Mouse (Mus musculus) spleen, embryonic (tissue): ENCODE data around the gene Rufy1.

Source experiments
- CTCF ChIA-PET: fragments of 350-600 bp; sonication (Branson Sonifier 250); formaldehyde crosslinking; loops from one replicate; lab custom pipeline; 2022; lab: Charles Lee

The Rufy1 gene

DNA sequence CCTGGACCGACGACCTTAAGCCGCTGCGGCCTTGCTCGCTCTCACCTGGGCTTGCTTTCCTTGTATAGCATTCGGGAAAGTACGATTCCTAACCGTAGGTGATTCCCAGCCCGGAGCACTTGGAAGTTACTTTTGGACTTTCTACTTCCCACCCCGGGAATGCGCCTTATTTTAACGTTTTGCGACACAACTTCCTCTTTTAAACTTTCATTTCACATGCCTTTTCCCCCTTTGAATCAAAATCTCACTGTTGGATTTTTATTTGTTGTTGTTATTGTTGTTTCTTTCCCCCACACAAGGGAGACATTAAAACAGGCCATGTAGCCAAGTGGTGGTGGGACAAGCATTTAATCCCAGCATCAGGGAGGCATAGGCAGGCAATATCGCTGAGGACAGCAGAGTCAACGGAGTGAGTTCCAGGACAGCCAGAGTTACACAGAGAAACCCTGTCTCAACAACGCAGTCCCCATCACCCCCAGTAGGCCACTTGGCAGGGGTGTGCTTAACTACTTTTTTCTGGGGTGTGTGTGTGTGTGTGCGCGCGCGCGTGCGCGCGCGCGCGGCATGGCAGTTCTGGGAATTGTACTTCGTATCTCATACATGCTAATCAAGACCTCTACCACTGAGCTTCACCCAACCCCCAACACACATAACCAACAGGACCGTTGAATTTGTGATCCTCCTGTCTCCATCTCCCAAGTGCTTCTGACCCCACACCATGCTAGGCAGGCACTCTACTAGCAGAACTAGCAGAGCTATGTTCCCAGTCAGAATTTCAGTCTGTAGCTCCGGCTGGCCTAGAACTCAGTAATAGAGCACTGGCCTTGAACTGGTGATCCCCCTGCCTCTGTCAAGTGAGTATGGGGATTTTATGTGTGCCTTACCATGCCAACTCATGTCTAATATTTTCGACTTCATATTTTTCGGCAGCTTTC lies 476 bp upstream of the Rufy1 start:
- CTCF ChIA-PET: interaction anchor here (0.6 kb wide), 1 partner anchor 24 kb away, joined by 25 read pairs; no protein-coding TSS in a partner anchor

GRCm38 (mm10) chr11:50426056-50426455 lies 4.9 kb downstream of the Rufy1 start:
- CTCF ChIA-PET: no interaction called here

- CTCF ChIA-PET: no interaction called here
Observed at GRCm38 (mm10) chr11:50421934-50422780, 8.8 kb downstream of the Rufy1 start.

- CTCF ChIA-PET: no interaction called here
Observed at GRCm38 (mm10) chr11:50421461-50421860, 9.5 kb downstream of the Rufy1 start.

DNA sequence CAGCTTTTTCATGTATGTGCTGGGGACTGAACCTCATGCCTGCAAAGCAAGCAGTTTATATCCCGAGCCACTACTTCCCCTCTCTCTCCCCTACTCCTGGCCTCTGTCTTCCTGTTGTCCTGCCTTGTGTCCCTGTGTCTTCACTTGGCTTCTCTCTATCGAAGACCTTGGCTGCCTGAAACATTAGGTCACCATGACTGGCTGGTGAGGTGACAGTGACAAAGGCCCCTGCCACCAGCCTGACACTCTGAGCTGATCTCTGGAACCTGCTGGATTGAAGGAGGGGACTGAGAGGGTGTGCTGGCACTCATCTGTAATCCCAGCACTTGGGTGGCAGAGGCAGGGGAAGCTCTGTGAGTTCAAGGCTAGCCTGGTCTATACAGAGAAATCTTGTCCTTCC lies 13.1 kb downstream of the Rufy1 start:
- CTCF ChIA-PET: no interaction called here

DNA sequence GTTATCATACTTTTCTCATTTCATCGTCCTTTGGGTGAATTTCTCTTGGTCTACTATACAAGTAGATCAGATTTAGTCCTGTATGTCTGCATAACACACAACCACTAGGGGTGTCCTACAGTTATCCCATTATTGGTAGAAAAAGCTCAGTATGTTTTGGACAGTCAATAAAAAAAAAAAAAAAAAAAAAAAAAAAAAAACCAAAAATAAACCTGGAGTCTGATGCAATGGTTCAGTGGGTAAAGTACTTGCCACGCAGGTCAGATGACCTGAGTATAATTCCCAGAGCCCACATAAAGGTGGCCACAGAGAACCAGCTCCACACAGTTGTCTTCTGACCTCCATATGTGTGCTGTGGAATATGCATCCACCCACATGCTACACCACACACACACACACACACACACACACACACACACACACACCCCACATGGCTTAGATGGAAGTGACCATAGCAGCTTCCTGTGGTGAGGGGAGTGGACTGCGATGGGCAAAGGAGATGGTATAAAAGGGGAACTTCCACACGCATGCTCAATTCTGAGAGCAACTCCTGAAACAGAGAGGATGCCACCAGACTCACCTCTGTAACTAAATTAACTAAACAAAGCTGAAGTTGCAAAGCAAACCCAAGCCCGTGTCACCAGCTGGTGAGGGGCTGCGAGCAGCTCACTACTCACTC lies 15.2 kb downstream of the Rufy1 start:
- CTCF ChIA-PET: interaction anchor here (0.6 kb wide), 1 partner anchor 307 kb away, joined by 11 read pairs; no protein-coding TSS in a partner anchor

GRCm38 (mm10) chr11:50407235-50407634 lies 23.7 kb downstream of the Rufy1 start:
- CTCF ChIA-PET: no interaction called here

- CTCF ChIA-PET: no interaction called here
Observed at GRCm38 (mm10) chr11:50403367-50404014, 27.4 kb downstream of the Rufy1 start.

DNA sequence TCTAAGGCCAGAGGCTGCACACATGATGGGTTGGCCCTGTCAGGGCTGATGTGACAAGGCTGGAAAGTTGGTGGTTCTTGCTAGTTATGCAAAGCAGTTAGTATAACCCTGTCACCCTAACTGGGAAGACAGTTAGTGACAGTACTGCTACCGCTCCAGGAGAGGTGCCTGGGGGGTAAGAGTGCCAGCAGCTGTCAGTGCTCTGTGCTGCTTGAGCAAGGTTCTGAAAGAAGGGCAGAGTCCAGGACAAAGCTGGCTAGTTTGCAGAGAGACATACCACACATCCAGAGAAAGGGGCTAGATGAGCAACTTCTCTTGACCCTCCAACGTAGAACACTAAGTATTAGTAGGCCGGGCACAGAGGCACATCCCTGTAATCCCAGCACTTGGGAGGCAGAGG lies 28.4 kb downstream of the Rufy1 start:
- CTCF ChIA-PET: no interaction called here

GRCm38 (mm10) chr11:50398803-50399202 lies 32.1 kb downstream of the Rufy1 start:
- CTCF ChIA-PET: no interaction called here

DNA sequence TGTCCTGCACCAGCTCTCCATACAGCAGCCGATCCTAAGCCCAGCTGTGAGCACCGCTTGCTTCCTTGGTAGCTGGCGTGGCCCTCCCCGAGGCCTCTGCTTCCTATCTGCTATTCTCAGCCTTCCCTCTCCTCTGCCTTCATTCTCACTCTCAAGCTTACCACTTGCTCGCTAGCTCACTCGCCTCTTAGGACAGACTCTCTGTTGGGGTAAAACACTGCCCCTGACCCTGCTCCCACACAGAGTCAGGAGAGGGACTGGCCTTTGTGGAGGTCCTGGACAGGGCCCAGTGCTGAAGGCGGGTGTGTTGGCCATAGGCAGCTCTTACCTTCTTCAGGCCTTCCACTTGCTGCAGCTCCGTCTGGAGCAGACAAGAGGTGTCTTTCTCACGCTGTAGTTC lies 33.6 kb downstream of the Rufy1 start:
- CTCF ChIA-PET: no interaction called here

- CTCF ChIA-PET: no interaction called here
Observed at GRCm38 (mm10) chr11:50396766-50397307, 34.1 kb downstream of the Rufy1 start.

DNA sequence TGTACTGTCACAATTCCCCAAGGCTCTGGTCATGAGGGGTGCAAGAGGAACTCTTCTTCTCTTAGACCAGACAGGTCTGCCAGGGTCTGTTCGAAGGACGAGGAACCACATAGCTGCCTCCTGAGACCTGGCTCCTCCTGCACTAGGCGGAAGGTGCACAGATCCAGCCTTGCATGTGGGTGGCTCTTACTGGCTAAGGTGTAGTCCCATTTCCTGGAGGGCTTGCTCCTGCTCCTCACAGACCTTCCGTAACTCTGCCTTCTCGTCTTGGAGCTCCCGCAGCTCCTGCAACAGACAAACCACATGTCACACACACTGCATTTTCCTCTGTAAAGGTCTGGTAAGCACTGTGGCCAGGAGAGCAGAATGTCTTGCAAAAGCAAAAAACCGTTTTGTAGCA lies 36.2 kb downstream of the Rufy1 start:
- CTCF ChIA-PET: no interaction called here

- CTCF ChIA-PET: no interaction called here
Observed at GRCm38 (mm10) chr11:50393306-50393705, 37.6 kb downstream of the Rufy1 start.

GRCm38 (mm10) chr11:50391272-50391960 lies 39.5 kb downstream of the Rufy1 start:
- CTCF ChIA-PET: no interaction called here

DNA sequence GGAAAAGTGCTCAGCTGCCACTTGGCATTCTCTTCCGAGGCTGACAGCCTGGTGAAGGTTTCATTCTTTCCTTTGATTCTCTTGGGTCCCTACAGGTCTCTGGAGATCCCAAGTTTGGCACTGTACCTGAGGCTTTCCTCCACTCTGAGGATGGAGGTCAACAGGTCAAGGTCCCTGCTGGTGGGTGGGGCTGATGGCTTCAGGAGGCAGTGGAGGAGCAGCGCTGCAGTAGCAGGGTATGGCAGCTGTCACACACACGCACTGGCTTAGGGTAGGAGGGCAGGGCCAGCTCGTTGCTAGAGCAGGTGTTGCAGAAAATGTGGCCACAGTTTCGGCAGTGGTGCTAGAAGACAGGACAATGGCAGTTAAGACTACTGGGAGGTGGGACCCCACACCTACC lies 41.3 kb downstream of the Rufy1 start:
- CTCF ChIA-PET: no interaction called here

- CTCF ChIA-PET: no interaction called here
Observed at GRCm38 (mm10) chr11:50389011-50389410, 41.9 kb downstream of the Rufy1 start.

DNA sequence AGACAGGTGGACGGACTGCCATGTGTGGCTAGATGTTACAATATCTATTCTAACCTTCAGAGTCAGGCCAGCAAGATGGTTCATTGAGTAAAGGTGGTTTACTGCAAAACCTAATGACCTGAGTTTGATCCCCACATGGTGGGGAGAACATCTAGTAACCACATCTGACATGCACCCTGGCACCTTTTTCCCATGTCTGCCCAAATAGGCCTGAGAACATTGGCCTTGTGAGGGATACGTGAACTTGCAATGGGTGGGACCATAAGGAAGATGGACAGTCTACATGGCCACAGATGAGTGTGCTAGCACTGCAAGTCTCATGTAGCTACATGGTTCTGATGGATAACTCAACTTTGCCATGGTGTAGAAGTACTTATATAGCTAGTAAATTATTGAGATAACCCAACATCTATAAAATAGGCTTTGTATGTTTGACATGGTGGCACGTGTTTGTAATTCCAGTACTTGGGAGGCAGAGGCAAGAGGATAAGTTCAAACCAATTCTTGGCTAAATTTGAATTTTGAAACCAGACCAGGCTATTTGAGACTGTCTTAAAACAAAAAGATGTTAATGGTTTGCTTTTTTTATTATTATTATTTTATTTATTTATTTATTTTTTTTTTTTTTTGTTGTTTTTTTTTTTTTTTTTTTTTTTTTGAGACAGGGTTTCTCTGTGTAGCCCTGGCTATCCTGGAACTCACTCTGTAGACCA lies 42.6 kb downstream of the Rufy1 start:
- CTCF ChIA-PET: interaction anchor here (0.7 kb wide), 1 partner anchor 104 kb away, joined by 12 read pairs; no protein-coding TSS in a partner anchor

DNA sequence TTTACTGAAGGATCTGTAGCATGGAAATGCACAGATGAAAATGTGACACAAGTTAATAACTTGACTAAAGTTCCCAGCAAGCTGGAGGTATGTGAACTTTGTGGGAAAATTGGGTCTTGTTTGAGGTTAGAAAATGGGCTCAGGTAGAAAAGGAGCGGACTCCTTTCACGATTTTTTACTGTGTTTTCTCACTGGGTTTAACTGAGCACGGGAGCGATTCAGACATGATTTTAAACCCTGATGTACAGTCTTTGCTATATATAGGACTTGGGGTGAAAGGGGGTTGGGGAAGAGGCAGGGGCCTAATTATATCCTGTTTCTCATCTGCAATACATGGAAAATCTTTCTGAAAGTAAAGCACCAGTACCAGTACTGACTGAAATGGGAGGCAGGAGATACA lies 43.2 kb downstream of the Rufy1 start:
- CTCF ChIA-PET: no interaction called here
